Mouse (Mus musculus): ENCODE data around the gene Ubtd2.

The Ubtd2 gene

DNA sequence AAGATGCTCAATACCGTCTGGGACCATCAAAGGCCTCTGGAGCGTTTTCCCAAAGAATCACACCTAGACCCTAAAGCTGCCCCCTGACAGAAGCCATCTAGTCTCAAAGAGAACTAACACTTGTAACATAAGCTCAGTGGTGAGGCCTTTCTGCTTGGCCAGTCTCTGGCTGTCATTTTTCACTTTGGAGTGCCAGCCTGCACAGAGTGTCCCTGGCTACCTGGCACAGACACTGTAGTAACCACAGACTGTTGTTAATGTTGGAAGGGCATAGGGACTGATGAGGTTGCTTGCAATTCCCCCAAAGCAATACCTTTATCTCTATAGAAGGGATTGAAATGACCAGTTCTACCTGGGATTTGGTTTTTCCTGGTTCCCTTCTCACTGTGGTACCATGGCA lies 66.1 kb downstream of the Ubtd2 start:
- no peak for DNase-seq

DNA sequence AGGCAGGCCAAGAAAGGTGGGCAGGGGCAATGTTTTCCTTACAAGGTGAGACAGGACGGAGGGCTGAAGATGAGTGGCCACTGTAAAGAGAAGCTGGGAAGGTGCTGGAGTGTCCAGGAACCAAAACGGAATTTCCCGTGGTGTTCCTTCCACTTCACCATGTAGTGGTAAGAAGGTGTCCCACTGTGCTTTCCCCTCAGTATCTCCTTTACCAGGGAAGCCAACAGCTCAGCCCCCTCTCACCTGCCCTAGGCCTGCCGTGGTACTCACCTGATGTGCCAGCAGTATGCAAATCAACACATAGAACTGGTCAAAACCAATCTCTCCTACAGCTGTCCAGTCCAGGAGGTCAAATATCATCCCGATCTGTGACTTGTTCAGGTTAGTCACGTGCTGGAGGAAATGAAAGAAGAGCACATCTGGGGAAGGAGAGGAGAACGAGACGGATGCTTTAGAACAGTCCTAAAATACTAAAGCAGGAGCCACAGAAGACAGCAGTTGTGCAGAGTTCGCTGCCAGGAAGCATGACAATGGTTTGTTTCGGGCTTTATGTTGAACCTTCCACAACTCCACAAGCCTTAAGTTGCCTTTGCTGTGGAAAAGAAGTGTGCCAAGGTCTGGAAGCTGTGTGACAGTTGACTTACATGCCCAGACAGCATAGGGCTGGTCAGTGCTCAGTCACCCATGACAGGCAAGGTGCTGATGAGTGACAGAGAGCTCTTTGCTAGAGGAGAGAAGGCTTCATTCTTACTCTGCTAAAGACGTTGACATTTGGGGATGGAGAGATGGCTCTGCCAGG lies 69.2 kb downstream of the Ubtd2 start:
- DNase-seq = no peak

DNA sequence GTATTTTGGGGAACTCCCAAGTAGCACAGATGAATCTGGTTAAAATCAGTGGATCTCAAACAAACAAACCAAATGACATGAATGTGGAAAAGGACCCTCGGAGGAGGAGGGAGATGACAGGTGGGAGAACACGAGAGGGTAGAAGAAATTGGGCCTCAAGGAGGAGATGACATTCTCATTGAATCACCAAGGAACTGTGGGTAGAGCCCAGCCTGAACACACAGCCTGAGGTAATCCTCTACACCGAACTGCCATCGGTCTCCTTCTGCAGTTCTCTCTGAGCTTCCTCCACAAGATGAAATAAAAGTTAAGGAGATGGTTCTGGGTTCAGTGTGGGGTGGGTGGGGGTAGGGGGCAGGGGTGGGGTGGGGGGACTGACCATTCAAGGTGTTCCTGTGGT lies 71.8 kb downstream of the Ubtd2 start:
- DNase-seq = no peak

DNA sequence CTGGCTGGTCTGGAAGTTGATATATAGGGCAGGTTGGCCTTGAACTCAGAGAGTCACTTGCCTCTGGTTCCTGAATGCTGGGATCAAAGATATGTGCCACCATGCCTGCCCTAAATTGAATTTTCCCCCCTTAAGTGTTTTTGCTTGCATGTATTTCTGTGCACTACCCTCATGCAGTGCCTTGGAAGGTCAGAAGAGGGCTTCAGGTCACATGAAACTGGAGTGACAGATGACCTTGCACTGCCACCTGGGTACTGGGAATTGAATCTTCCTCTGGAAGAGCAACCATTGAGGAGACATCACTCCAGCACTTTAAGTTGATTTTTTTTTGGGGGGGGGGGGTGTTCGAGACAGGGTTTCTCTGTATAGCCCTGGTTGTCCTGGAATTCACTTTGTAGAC lies 75.0 kb downstream of the Ubtd2 start:
- no peak for DNase-seq

DNA sequence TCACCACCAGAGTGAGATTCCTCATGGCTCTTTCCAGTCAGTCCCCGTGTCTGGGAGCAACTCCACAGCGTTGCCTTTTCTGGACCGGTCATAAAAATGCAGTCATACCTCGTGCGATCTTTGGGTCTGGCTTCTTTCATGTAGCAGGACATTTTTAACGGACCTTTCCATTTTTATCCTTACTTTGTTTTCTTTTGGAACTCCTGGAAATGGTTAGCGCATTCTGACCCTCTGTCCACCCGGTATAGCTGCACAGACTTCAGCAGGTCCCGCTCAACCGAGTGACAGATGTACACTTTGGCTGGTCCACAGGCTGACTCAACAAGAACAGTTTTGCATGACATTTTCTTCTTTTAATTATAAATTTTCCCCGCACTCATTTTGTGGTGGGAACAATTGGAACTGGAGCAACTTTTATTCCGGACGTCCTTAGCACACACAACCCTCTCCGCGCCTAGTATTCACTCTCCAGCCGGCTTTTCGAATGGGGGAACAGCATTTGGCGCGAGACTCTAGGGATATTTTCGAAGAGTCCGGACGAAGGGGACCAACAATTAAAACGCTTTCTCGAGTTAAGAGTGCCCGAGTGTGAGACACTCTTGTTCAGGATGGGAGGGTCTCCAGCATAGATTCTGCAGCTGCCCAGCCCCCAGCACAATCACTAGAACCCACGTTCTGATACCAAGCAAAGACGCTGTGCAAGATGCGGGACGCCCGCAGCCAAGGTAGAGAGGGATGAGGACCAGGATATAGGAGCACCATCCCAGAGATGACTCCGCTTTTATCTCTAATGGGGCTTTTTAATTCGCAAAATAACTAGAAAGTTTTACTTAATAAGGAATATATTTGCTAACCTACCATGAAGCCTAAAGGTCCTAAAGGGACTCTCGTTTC lies 76.9 kb downstream of the Ubtd2 start, which contains the start of gene Efcab9:
Gene Efcab9 (minus strand): TSS at position 211 of the 894 bp plus-strand sequence.
- no peak for DNase-seq

DNA sequence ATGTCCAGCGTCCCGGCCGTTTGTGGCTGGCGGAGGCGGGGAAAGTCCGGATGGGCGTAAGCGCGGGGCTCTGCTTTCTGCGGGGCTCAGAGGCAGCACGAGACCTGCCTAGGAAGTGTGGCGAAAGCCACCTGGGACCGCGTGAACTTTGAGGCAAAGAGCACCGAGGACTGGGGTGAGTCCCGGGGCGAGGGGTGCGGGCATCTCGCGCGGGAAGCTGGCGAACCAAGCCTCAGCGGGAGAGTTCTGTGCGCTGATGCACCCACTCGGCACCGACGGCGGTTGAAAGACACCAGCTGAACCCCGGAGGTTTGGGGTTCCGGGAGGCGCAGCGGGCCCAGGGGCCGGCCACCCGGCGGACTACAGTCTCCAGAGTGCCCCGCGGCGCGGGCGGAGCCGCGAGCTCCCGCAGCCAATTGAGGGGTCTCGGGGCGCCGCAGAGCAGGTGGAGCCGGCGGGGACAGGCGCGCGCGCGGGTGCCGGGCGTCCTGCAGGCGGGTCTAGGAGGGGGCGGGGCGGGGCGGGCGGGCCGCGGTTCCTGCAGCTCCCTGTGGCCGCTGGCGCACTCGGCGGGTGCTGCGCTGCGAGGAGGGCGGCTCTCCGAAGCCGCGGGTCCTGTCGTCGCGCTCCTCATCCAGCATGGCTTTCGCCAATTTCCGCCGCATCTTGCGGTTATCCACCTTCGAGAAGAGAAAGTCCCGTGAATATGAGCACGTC lies 77.8 kb downstream of the Ubtd2 start, which contains the start of gene Stk10:
Gene Stk10 (plus strand): TSS at position 541 of the 717 bp plus-strand sequence.
- DNase-seq = peak; percentile 86

DNA sequence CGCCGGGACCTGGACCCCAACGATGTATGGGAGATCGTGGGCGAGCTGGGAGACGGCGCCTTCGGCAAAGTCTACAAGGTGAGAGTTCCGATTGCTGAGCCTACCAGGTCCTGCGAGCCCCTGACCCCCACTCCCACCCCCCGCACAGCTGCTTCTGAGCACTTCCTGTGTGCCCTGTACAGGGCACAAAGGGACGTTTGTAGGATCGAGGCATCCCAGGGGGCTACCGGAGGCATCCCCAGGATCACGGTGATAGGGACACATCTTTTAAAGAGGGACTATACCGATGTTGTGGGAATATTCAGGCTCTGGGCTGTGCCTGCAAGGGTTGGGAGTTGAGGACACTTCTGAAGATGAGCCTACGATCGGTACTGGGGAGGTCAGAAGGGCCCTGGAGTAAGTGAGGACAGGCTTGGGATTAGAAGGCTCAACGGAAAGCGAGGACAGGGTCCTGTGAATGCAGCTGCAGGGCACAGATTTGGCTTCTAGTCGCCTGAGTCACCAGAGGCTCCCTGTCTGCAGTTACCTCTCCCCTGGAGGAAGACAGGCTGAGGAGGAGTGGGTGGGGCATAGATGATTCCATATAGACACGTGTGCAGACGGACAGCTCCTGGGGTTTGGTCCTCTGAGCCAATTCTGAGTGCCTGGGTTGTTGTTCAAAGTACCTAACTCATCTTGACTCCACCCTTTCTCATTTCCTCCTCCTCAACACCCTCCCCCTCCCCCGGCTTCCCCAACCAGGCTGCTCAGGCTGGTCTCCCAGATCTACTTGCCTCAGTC lies 78.5 kb downstream of the Ubtd2 start:
- DNase-seq = peak; percentile 44

DNA sequence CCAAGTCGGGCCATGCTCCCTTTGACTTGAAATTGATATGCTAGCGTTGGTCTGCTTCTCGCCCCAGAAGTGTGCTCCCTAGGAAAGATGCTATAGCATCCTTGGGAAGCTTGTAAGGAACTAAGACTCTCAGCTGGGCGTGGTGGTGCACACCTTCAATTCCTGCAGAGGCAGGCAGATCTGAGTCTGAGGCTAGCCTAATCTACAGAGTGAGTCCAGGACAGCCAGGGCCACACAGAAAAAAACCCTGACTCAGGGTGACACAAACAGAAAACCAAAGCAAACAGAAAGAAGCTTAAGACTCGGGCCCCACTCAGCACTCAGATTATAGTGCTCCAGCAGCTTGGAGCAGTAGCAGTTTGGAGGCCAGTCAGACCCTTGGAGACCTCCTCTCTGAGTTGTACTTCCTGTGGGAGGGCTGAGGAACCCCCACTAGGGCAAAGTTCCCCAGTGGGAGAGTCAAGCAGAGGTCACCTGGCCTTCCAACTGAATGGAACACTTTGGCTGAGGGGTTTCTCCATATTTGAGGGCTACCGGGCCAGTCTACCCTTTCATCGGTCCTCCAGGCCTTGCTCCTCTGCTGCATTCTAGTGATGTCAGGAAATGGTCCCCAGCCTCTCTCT lies 79.4 kb downstream of the Ubtd2 start:
- no peak for DNase-seq

DNA sequence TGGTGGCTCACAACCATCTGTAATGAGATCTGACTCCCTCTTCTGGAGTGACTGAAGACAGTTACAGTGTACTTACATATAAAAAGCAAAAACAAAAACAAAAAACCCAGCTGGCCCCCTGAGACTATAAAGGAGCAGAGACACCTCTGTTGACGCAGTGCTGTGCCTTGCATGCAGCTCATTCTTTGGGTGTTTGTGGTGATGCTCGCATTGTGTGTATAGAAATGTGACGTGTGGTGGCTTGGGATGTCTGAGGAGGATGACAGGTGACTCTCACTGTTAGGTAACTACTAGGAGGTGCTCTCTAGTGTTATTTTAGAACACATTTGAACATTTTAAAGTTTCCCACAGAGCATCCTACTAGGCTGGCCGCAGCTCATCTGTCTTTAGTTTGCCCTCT lies 80.5 kb downstream of the Ubtd2 start:
- DNase-seq = no peak

DNA sequence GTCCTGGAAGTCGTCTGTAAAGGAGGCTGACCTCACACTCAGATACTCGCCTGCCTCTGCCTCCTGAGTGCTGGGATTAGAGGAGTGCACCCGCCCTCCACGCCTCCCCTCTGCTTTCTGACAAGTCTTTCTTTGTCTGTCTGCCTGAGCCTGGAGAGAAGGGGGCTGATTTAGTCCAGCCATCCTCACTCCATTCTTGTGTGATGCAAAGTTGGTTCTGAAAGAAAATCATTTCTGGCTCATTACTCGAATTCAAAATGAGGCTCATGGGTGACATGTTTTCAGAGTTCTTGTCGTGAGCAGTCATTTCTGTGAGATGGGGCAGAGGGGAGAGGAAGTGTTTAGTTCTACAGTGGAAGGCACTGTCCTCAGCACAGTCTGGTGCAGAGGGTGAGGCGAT lies 81.8 kb downstream of the Ubtd2 start:
- DNase-seq = no peak

DNA sequence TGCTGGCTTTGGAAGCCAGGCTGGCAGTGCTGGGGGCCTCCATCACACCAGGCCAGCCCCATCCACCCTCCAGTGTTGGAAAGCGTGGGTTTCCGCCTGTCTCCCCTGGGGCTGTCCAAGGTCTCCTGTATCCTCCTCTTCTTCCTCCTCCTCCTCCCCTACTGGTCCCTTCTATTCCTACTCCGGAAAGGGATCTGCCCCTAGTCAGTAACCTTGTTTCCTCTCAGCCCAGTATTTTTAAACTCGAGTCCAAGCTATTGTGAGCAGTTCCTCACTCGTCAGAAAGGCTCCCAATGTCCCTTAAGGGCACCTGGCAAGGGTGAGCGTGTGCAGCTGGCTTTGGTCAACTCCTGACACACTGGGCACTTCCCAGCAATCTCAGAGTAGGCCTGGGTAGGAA lies 83.3 kb downstream of the Ubtd2 start:
- no peak for DNase-seq

DNA sequence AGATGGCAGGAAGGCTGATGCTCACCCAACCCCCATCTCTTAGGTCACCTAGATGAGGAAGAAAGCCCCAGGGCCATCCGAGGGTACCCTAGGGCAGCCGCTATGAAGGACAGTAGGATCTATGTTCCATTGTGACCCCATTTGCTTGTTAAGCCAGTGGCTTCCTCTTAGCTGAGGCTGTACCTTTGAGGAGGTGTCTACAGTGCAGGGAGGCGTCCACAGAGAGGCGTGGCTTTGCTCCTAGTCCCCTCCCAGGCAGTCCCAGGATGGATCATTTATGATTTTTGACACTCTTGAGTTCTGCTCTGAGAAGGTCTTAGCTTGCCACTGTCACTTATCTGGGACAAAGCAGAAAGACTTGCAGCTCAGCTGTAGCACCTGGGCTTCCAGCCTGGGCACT lies 83.7 kb downstream of the Ubtd2 start:
- no peak for DNase-seq

DNA sequence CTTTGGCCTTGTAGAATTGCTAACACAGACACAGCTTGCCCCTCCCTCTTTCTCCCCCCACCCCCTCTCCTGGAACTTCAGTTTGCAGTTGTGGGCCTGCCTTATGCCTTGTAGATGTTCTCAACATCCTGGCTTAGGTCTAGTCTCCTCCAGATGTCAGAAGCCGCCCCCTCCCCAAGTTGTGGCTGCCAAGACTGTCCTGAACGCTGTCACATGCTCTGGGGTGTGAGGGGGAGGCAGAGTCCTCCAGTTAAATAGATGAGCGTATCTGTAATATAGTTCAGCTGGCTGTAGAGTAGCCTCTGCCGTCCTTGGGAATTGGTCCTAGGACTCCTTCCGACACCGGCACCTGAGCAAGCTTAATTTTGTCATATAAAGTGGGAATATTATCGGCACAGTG lies 84.5 kb downstream of the Ubtd2 start:
- no peak for DNase-seq

DNA sequence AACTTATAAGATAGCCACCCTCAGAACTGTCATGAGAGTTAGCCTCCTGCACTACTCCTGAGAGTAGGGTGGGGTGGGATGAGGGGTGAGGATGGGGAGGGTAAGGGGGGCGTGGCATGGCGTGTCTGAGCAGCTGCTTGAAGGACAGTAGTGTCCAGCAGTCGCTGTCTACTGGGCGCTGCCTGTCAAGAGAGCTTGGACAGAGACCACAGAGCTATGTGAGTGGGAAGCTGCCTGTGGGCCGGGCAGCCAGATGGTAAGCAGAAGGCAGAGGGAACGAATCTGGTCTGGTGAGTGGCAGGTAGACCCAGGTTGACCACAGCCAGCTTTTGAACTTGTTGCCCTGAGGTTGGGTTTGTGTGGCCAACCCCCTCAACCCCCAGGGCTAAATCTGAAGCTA lies 85.3 kb downstream of the Ubtd2 start:
- DNase-seq = no peak

DNA sequence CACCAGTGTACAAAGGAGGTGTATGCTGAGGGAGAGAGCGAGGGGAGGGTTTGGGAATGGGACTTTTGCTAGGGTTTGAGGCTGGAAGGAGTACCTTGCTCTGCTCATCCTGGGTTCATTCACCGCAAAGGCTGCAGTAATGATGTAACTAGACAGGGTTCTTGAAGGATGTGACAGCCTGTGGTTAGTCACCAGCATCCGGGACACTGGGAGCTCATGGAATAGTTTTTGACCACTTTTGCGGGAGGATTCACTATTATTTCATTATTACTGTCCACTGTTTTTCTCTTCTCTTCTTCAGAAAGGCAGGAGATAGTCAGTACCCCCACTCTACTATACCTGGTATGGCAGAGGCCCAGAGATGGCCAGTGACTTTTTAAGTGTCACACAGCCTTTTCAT lies 87.0 kb downstream of the Ubtd2 start:
- DNase-seq = no peak

DNA sequence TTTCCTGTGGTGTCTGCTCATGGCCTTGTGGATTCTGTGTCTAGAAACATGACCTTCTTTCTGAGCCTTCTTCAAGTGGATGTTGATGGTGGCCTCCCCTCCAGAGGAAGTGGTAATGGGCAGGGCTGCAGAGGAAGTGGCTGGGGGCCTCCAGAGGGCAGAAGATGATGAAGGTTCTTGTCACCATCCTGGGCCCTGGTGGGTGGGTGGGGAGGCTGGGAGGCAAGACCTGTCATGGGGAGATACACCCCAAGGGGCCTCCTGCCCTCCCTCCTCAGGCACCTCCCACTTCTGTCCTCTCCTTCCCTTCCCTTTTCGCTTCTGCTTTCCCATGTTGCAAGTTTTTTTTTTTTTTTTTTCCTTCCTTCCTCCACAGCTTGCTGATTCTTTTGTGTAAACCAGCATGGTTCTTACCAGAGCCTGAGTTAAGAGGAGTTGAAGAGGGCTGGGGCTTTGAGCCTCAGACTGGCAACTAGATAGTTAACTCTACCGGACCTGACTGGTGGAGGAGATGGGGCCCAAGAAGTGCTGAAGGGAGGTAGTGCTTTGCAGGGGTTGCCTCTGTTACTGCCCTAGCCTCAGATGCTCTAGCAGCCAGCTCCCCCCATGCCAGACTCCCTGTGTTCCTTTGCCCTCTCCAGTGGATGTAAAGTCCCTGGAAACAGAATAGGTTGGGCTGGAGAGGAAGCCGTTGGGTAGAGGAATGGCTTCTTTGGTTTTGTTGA lies 87.7 kb downstream of the Ubtd2 start:
- DNase-seq = no peak

DNA sequence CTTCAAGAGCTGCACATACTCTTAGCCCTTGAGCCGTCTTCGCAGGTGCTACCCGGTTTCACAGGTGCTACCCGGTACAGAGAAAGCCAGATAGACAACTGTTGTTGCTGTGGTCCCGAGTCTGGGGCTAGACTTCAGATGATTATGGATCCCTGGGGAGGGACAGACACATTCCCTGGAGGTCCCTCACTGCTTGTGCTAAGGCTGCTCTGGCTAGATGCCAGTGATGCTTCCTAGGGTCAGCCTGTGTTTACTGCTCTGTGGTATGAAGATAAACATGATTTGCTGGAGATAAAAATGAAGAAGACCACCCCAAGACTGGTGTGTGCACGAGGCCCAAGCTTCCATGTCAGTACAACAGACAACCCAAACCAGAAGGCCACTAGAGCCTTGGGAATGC lies 88.9 kb downstream of the Ubtd2 start:
- no peak for DNase-seq

DNA sequence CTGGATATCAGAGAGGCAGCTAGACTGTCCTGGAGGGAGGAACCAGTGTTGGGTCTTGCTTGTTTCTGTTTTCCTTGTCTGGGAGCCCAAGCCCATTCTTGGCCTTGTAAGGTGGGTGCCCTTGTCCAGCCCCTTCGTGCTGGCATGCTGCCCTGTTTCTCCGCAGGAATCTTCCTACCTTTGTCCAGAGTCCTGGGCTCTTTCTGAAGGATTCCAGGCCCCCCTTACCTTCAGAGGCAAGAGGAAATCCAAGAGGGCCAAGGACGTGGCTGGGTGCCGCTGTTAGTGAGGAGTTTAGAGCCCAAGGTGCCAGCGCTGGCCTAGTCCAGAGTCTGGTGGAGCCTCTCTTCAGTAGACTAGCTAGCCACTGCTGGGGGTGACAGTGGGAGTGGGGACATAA lies 89.3 kb downstream of the Ubtd2 start:
- no peak for DNase-seq

DNA sequence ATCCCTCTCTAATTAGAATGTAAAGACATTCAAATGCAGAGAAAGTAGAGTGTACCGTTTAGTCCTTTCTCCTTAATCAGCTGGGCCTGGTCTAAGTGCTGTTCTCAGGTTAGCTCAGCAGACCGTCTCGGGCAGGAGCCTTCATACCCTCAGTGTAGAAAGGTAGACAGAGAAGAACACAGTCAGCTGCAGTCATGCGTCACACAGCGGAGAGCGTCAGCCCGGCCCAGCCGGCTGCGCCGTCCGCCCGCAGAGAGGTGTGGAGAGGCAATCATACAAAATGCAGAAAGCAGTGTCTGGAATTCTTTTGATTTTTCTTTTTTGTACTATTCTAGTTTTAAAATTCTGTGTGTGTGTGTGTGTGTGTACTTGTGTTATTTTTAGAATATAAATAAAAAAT lies 90.4 kb downstream of the Ubtd2 start:
- DNase-seq = no peak

DNA sequence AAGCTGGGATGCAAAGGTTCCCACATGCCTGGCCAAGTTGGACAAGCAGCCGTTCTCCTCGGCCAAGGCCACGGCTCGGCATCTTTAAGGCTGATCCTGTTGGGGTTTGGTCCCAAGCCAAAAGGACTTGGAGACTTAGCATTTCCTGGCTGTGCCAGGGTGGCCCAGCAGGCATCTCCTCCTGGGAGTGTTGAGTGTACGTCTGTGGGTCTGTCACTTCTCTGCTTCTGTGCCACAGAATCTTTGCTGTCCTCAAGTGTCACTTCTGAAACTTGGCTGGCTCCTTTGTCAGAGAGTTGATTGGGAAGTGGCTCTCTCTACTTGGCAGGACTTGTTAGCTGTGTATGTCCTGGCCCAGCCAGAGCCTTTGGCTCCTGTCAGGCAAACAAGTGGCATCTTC lies 91.3 kb downstream of the Ubtd2 start:
- no peak for DNase-seq

DNA sequence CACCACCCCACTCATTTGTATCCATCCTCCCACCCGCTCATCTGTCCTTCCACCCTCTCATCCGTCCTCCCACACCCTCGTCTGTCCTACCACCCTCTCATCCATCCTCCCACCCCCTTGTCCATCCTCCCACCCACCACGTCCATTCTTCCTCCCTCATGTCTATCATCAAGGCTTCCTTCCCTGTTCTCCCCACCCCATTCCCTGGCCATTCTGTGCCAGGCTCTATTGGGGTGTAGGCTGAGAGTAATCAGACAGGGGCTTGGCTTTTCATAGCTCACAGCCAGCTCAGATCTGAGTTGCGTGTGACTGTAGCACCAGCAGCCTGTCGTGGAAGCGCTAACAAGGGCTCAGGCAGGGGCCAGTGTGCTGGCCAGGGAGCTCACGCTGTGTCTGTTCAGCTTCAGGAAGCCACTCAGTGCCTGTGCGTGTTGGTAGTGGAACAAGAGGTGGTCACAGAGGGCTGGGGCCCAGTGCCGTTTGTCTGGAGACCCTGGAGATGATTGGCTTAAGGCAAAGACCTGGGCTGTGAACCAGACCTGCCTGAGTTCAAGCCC lies 92.3 kb downstream of the Ubtd2 start:
- DNase-seq = no peak
